Mouse (Mus musculus) hindbrain, embryonic 16.5 days (tissue): ENCODE measurements at regions not wholly inside any gene's neighbourhood (a gene's known extent, or its start where the extent isn't known, plus 50 kb on each side); places are given as distances from the start of the nearest gene placed in this dataset.

Source experiments
- ATAC-seq: fragments of 200-750 bp; cut with Nextera tagmentation; 2 replicates; pipeline ENCODE4 v1.8.0; 2017; ENCODE audit warnings: moderate TSS enrichment, moderate library complexity
- H3K27ac ChIP-seq: fragments of 300-500 bp; sonication (generic); 2 replicates; pipeline ENCODE4 v1.5.1; 2014; ENCODE audit warnings: low read depth, mild to moderate bottlenecking, control low read depth, low read length, moderate library complexity
- H3K27me3 ChIP-seq: fragments of 300-500 bp; sonication (generic); replicated peaks from 2 replicates; pipeline ENCODE4 v1.6.1; 2014; ENCODE audit warnings: low read length; ENCODE audit not compliant: control insufficient read depth, insufficient read depth
- H3K36me3 ChIP-seq: fragments of 300-500 bp; sonication (generic); 2 replicates; pipeline ENCODE4 v1.6.1; 2014; ENCODE audit warnings: mild to moderate bottlenecking, low read length, moderate library complexity, mixed read lengths; ENCODE audit not compliant: control insufficient read depth, insufficient read depth
- H3K4me1 ChIP-seq: fragments of 300-500 bp; sonication (generic); 2 replicates; pipeline ENCODE4 v1.6.1; 2014; ENCODE audit warnings: low read depth, low read length; ENCODE audit not compliant: control insufficient read depth, insufficient read depth
- H3K4me2 ChIP-seq: fragments of 300-500 bp; sonication (generic); 2 replicates; pipeline ENCODE4 v1.6.1; 2014; ENCODE audit warnings: mild to moderate bottlenecking, low read length, control low read depth, moderate library complexity
- H3K4me3 ChIP-seq: fragments of 300-500 bp; sonication (generic); 2 replicates; pipeline ENCODE4 v1.5.1; 2014; ENCODE audit warnings: mild to moderate bottlenecking, low read length, control low read depth, moderate library complexity
- H3K9ac ChIP-seq: fragments of 300-500 bp; sonication (generic); 2 replicates; pipeline ENCODE4 v1.6.1; 2014; ENCODE audit warnings: low read depth, mild to moderate bottlenecking, control low read depth, low read length, moderate library complexity
- H3K9me3 ChIP-seq: fragments of 300-500 bp; sonication (generic); 2 replicates; pipeline ENCODE4 v1.6.1; 2014; ENCODE audit warnings: mild to moderate bottlenecking, low read length, moderate library complexity; ENCODE audit not compliant: control insufficient read depth
- whole genome bisulfite sequencing: fragments of 180-500 bp; shearing (Covaris S2); extraction: QIAGEN DNeasy Blood & Tissue Kit; methylation state at CpG from one replicate; pipeline ENCODE4 v1.1.7; 2014; 5-methylcytosine and 5-hydroxymethylcytosine counted together

- H3K9ac ChIP-seq: no peak overlapping the region
- no peak overlapping the region for H3K27ac ChIP-seq
- H3K4me2 ChIP-seq: no peak overlapping the region
- H3K4me1 ChIP-seq: no peaks in the 10 kb centered on the region
- H3K9me3 ChIP-seq: no peaks in the 10 kb centered on the region
- H3K36me3 ChIP-seq: no peaks in the 10 kb centered on the region
- H3K4me3 ChIP-seq: no peak overlapping the region
- 77% methylated on average over 4 of the region's 4 CpGs for WGBS
- no peaks in the 10 kb centered on the region for H3K27me3 ChIP-seq
- ATAC-seq: no peak
Observed at GRCm38 (mm10) chr8:10096413-10096812, 57.3 kb upstream of the Myo16 start.

DNA sequence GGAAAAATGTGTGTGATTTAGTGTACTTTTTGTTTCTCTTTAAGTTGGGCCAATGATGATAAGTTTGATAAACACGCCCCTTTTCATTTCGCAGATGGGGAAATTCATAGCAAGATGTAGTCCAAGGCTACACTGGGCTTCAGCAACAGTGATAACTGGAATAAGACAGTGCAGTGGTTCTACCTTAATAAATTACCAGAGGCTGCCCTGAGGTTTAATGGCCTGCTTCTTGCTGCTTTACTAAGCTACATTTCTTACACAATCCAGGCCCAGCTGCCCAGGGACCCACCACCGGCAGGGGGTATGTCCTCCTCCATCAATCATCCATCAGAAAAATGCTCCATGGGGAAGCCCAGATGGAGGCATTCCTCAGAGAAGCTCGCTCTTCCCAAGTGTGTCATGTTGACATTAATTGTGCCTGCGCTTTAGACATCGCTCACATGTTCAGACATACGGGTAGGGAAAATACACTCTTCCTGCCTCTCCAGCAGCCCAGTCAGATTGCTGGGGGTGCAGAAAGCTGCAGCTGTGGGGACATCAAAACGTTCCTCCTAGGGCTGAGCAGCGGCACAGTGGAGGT, 56.7 kb upstream of the Myo16 start:
- Histone ChIP-seq H3K9me3 (no peaks in the 10 kb centered on the region), H3K4me3 (no peak overlapping the region), H3K36me3 (no peaks in the 10 kb centered on the region), H3K27ac (0 out of 2 replicates have a peak overlapping the region, but pooled peaks have one; percentile 18), H3K4me1 (no peaks in the 10 kb centered on the region), H3K4me2 (no peak overlapping the region), H3K9ac (no peak overlapping the region), H3K27me3 (no peaks in the 10 kb centered on the region)
- WGBS: 35% methylated on average over 9 of the region's 9 CpGs
- peak; percentile 40; the same call in 1 of the 2 replicates for ATAC-seq
